Mouse (Mus musculus): ENCODE measurements around the gene Fam47e.
A peak's percentile ranks its signal among the peaks of the same experiment; 100 is the strongest.

Gene Fam47e

GRCm38 (mm10) chr5:92604452-92605247, 49.8 kb downstream of the Fam47e start:
- DNase-seq: peak; percentile 64

GRCm38 (mm10) chr5:92607492-92608229, 52.8 kb downstream of the Fam47e start:
- DNase-seq: no peak

- no peak for DNase-seq
These were observed 57.9 kb downstream of the Fam47e start for GRCm38 (mm10) chr5:92612756-92613155.

GRCm38 (mm10) chr5:92621883-92622282, 67.0 kb downstream of the Fam47e start:
- no peak for DNase-seq

GRCm38 (mm10) chr5:92627896-92628295, 73.0 kb downstream of the Fam47e start:
- DNase-seq: peak; percentile 61

GRCm38 (mm10) chr5:92633526-92633925, 78.7 kb downstream of the Fam47e start:
- DNase-seq: no peak

GRCm38 (mm10) chr5:92634916-92635315, 80.0 kb downstream of the Fam47e start:
- DNase-seq: no peak

GRCm38 (mm10) chr5:92635891-92636290, 81.0 kb downstream of the Fam47e start:
- no peak for DNase-seq

GRCm38 (mm10) chr5:92640861-92641260, 86.0 kb downstream of the Fam47e start:
- DNase-seq: no peak
